10 mouse cellular contexts compared by ENCODE assay signal in the genomic region with DNA sequence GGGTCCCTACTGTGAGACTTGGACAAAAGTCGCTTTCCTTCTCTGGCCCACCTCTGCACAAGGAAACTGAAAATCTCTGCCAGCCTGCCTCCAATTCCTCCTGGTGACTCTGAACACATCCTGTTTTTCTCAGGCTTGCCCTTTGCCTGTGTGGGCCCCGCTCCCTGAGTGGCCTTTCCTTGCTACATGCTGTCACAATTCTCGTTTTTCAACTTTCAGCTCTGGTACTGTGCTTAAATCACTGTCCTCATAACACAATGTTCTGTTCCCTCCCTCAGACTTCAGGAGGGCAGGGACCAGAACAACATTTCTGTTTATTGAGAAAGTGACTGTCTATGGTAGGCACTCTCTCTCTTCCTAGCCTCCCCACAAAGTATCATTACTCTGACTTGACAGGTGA. TPM values are rescaled to one million over a fixed set of nuclear protein-coding genes. Genes with fewer than 3 reads are reported as not detected.
DNase-seq lines count a peak whose midpoint lies in the region; ATAC-seq and TF ChIP-seq lines count a peak whose summit lies in the region.
"Had no signal": no experiment of that assay in that cellular context is flagged by ENCODE, and none has a peak within 500 bp of the region (broad histone marks: within the 10 kb centered on the region; RNA-seq: fewer than 3 reads in every experiment).

No protein-coding gene starts in this region.

- ATAC-seq in heart, embryonic 15.5 days (replicated peaks; ENCODE audit: insufficient number of reproducible peaks, insufficient read depth, low FRiP score, low read depth): no peak
- ATAC-seq in forebrain, embryonic 13.5 days: no peak
- no peak for ATAC-seq in lung, postnatal 0 days
- ATAC-seq in liver, embryonic 11.5 days (replicated peaks; ENCODE audit: low FRiP score): no peak
- ATAC-seq in activated CD4-positive, CD25-positive, alpha-beta regulatory T cell, adult 4 months: no peak

- 0 out of 2 replicates have a peak overlapping the region, but pooled peaks have one; percentile 1 for H3K4me3 ChIP-seq in heart, embryonic 15.5 days
- H3K4me3 ChIP-seq in forebrain, embryonic 13.5 days: no peak overlapping the region
- no peak overlapping the region for H3K4me3 ChIP-seq in lung, postnatal 0 days (ENCODE audit: low read depth, low read length)
- no peak overlapping the region for H3K4me3 ChIP-seq in liver, embryonic 11.5 days (ENCODE audit: low read depth, low read length)

- 64% methylated on average over 3 of the region's 3 CpGs for WGBS in heart, embryonic 15.5 days
- WGBS in forebrain, embryonic 13.5 days: 82% methylated on average over 3 of the region's 3 CpGs
- 36% methylated on average over 3 of the region's 3 CpGs for WGBS in lung, postnatal 0 days
- 76% methylated on average over 3 of the region's 3 CpGs for WGBS in liver, embryonic 11.5 days

- no peaks in the 10 kb centered on the region for H3K36me3 ChIP-seq in heart, embryonic 15.5 days
- H3K36me3 ChIP-seq in forebrain, embryonic 13.5 days (ENCODE audit: poor library complexity, severe bottlenecking): no peaks in the 10 kb centered on the region
- H3K36me3 ChIP-seq in lung, postnatal 0 days (ENCODE audit: insufficient read depth, low read length): no peaks in the 10 kb centered on the region
- H3K36me3 ChIP-seq in liver, embryonic 11.5 days (ENCODE audit: control insufficient read depth, insufficient read depth, low read length): no peaks in the 10 kb centered on the region

- no peak for TF ChIP-seq CTCF in lung, postnatal 0 days (IDR thresholded peaks at IDR 0.05)

- DNase-seq in heart, adult 11 months: no peak
- peak; percentile 94 for DNase-seq in adipocyte (ENCODE audit: low spot score)
- DNase-seq in lung, postnatal 0 days (ENCODE audit: low spot score): peak; percentile 70
- DNase-seq in liver, embryonic 11.5 days (ENCODE audit: low spot score): no peak
- DNase-seq in urinary bladder, postnatal 25 days (ENCODE audit: low spot score): no peak
- DNase-seq: embryo, embryonic 11 days; kidney, postnatal 25 days had no signal

- peak overlapping the region; percentile 96 for H3K27ac ChIP-seq in heart, embryonic 15.5 days
- H3K27ac ChIP-seq in forebrain, embryonic 13.5 days: no peak overlapping the region; the same call in 1 of the 2 replicates
- peak overlapping the region; percentile 96 for H3K27ac ChIP-seq in lung, postnatal 0 days (ENCODE audit: low read length)
- no peak overlapping the region for H3K27ac ChIP-seq in liver, embryonic 11.5 days (ENCODE audit: low read depth, low read length)

- H3K9me3 ChIP-seq in heart, embryonic 15.5 days (replicated peaks): no peaks in the 10 kb centered on the region
- H3K9me3 ChIP-seq in forebrain, embryonic 13.5 days (replicated peaks): no peaks in the 10 kb centered on the region
- H3K9me3 ChIP-seq in lung, postnatal 0 days (ENCODE audit: low read length): no peaks in the 10 kb centered on the region
- no peaks in the 10 kb centered on the region for H3K9me3 ChIP-seq in liver, embryonic 11.5 days (ENCODE audit: control insufficient read depth, low read length)

- peak; percentile 76 for TF ChIP-seq EP300 in lung, postnatal 0 days (IDR thresholded peaks at IDR 0.05)

- peak overlapping the region; percentile 79; the same call in 1 of the 2 replicates for H3K4me2 ChIP-seq in heart, embryonic 15.5 days
- peak overlapping the region; percentile 91; the same call in 1 of the 2 replicates for H3K4me2 ChIP-seq in forebrain, embryonic 13.5 days
- H3K4me2 ChIP-seq in lung, postnatal 0 days (replicated peaks; ENCODE audit: low read depth, low read length): no peak overlapping the region
- H3K4me2 ChIP-seq in liver, embryonic 11.5 days: no peak overlapping the region

- H3K27me3 ChIP-seq in heart, embryonic 15.5 days: no peaks in the 10 kb centered on the region
- H3K27me3 ChIP-seq in forebrain, embryonic 13.5 days: no peaks in the 10 kb centered on the region
- H3K27me3 ChIP-seq in lung, postnatal 0 days (replicated peaks; ENCODE audit: insufficient read depth, low read length): no peaks in the 10 kb centered on the region
- H3K27me3 ChIP-seq in liver, embryonic 11.5 days (replicated peaks; ENCODE audit: control insufficient read depth, insufficient read depth, low read length): no peaks in the 10 kb centered on the region

- peaks cover 55% of the 10 kb centered on the region for H3K4me1 ChIP-seq in heart, embryonic 15.5 days (replicated peaks)
- H3K4me1 ChIP-seq in forebrain, embryonic 13.5 days: peaks cover 46% of the 10 kb centered on the region
- H3K4me1 ChIP-seq in lung, postnatal 0 days (ENCODE audit: insufficient read depth, low read depth, low read length): peaks cover 16% of the 10 kb centered on the region; the same call in 1 of the 2 replicates
- H3K4me1 ChIP-seq in liver, embryonic 11.5 days (replicated peaks; ENCODE audit: control insufficient read depth, insufficient read depth, low read length): peaks cover 33% of the 10 kb centered on the region

- H3K9ac ChIP-seq in heart, embryonic 15.5 days: no peak overlapping the region
- H3K9ac ChIP-seq in forebrain, embryonic 13.5 days: no peak overlapping the region
- H3K9ac ChIP-seq in lung, postnatal 0 days (replicated peaks; ENCODE audit: low read depth): no peak overlapping the region
- H3K9ac ChIP-seq in liver, embryonic 11.5 days (ENCODE audit: low read depth, low read length): no peak overlapping the region

RNA-seq across cellular contexts. Expression of a gene that starts 1.8 kb away (rescaled TPM):
- 43.0 and 57.4 TPM in 2 replicates for polyA plus RNA-seq in heart, embryonic 15.5 days (2015; fragmentation: Nextera tagmentation; extraction: Ambion mirVana)
- polyA plus RNA-seq in forebrain, embryonic 13.5 days (2015; fragmentation: Nextera tagmentation; extraction: Ambion mirVana): 21.1 and 23.7 TPM in 2 replicates
- 121 and 150 TPM in 2 replicates for polyA plus RNA-seq in lung, postnatal 0 days (2015; fragmentation: Nextera tagmentation; extraction: Ambion mirVana)
- polyA plus RNA-seq in liver, embryonic 11.5 days (2014; fragmentation: Nextera tagmentation; extraction: Ambion mirVana): 11.1 and 11.9 TPM in 2 replicates
- 1 to 10 TPM; 1.3 to 2.1 TPM for polyA plus RNA-seq in activated CD4-positive, CD25-positive, alpha-beta regulatory T cell, adult 4 months (2017; shearing (Covaris generic))

RNA-seq across cellular contexts. Expression of a gene that starts 27.0 kb away (rescaled TPM):
- polyA plus RNA-seq in heart, embryonic 15.5 days (2015; fragmentation: Nextera tagmentation; extraction: Ambion mirVana): 23.8 and 28.3 TPM in 2 replicates
- polyA plus RNA-seq in forebrain, embryonic 13.5 days (2015; fragmentation: Nextera tagmentation; extraction: Ambion mirVana): 97.5 and 109 TPM in 2 replicates
- 22.2 and 22.4 TPM in 2 replicates for polyA plus RNA-seq in lung, postnatal 0 days (2015; fragmentation: Nextera tagmentation; extraction: Ambion mirVana)
- 11.8 and 12.0 TPM in 2 replicates for polyA plus RNA-seq in liver, embryonic 11.5 days (2014; fragmentation: Nextera tagmentation; extraction: Ambion mirVana)
- polyA plus RNA-seq in activated CD4-positive, CD25-positive, alpha-beta regulatory T cell, adult 4 months (2017; shearing (Covaris generic)): 1 to 10 TPM; 2.4 to 2.9 TPM

Comparison
In these comparisons a context has a peak if more than half of its experiments do, and no peak if none do; other contexts are left out.
1. H3K27ac ChIP-seq: peak in heart, embryonic 15.5 days (single experiment) and lung, postnatal 0 days (single experiment); none in forebrain, embryonic 13.5 days (single experiment) and liver, embryonic 11.5 days (single experiment).
2. H3K4me2 ChIP-seq: peak in heart, embryonic 15.5 days (single experiment) and forebrain, embryonic 13.5 days (single experiment); none in lung, postnatal 0 days (single experiment) and liver, embryonic 11.5 days (single experiment).
3. DNase-seq: peak in adipocyte (single experiment) and lung, postnatal 0 days (single experiment); none in heart, adult 11 months (single experiment), liver, embryonic 11.5 days (single experiment) and urinary bladder, postnatal 25 days (single experiment).